ENCODE assay signal across 22 mouse cellular contexts in genomic region chr1:180220791-180221542, GRCm38 (mm10). TPM values are rescaled to one million over a fixed set of nuclear protein-coding genes. Genes with fewer than 3 reads are reported as not detected.
DNase-seq lines count a peak whose midpoint lies in the region; ATAC-seq lines count a peak whose summit lies in the region.
"Had no signal": no experiment of that assay in that cellular context is flagged by ENCODE, and none has a peak within 500 bp of the region (broad histone marks: within the 10 kb centered on the region; RNA-seq: fewer than 3 reads in every experiment).

No protein-coding gene starts in this region.

- H3K27me3 ChIP-seq in megakaryocyte, embryonic 14.5 days (replicated peaks): peaks cover 2% of the 10 kb centered on the region
- H3K27me3 ChIP-seq: embryonic facial prominence, embryonic 12.5 days; embryonic facial prominence, embryonic 15.5 days; hindbrain, embryonic 12.5 days; hindbrain, embryonic 15.5 days had no signal

- H3K4me3 ChIP-seq in megakaryocyte, embryonic 14.5 days (replicated peaks): peak overlapping the region; percentile 38
- H3K4me3 ChIP-seq: embryonic facial prominence, embryonic 12.5 days; embryonic facial prominence, embryonic 15.5 days; hindbrain, embryonic 12.5 days; hindbrain, embryonic 15.5 days had no signal

- ATAC-seq in megakaryocyte, adult 5-6 weeks (ENCODE audit: poor library complexity, severe bottlenecking): no peak
- ATAC-seq: activated CD4-positive, CD25-positive, alpha-beta regulatory T cell, adult 4 months; CD4-positive, CD25-positive, alpha-beta regulatory T cell, adult 4 months; forebrain, embryonic 14.5 days; forebrain, postnatal 0 days; intestine, postnatal 0 days had no signal

- H3K4me1 ChIP-seq in megakaryocyte, embryonic 14.5 days: peaks cover 75% of the 10 kb centered on the region

- peak; percentile 37 for DNase-seq in adrenal gland, postnatal 14 days
- DNase-seq in adrenal gland, postnatal 25 days: no peak
- DNase-seq in gastrocnemius, postnatal 14 days: peak; percentile 19
- no peak for DNase-seq in gastrocnemius, postnatal 36 days
- peak; percentile 36 for DNase-seq in skeletal muscle tissue, adult 2 months (ENCODE audit: low read depth, low spot score)
- DNase-seq in layer of hippocampus, adult 9-11 months: no peak
- DNase-seq: cerebellum, adult 18-20 months; cerebellum, adult 9-10 months; cerebellum, postnatal 14 days; forebrain, postnatal 0 days; gastrocnemius, postnatal 25 days; heart, adult 11 months had no signal

- H3K36me3 ChIP-seq in megakaryocyte, embryonic 14.5 days (replicated peaks; ENCODE audit: low read length): peaks cover 12% of the 10 kb centered on the region
- H3K36me3 ChIP-seq: embryonic facial prominence, embryonic 12.5 days; embryonic facial prominence, embryonic 15.5 days; hindbrain, embryonic 12.5 days; hindbrain, embryonic 15.5 days had no signal

- no peaks in the 10 kb centered on the region for H3K9me3 ChIP-seq in megakaryocyte, embryonic 14.5 days
- H3K9me3 ChIP-seq: embryonic facial prominence, embryonic 12.5 days; embryonic facial prominence, embryonic 15.5 days; hindbrain, embryonic 12.5 days; hindbrain, embryonic 15.5 days had no signal

- intact Hi-C loops in gastrocnemius, postnatal 14 days (cut with DNase I; ENCODE audit: low total_unique reads): no loop called here
- intact Hi-C loops in gastrocnemius, postnatal 36 days (cut with DNase I): no loop called here

RNA-seq across cellular contexts. Expression of gene Coq8a, which starts 21.6 kb away (rescaled TPM):
- total RNA-seq in adrenal gland, postnatal 14 days (2021): 830 and 1,043 TPM in 2 replicates
- total RNA-seq in adrenal gland, postnatal 25 days (2021): 196 and 358 TPM in 2 replicates
- 100 to 1,000 TPM; 498 to 743 TPM for total RNA-seq in gastrocnemius, postnatal 14 days (2021)
- 1,000 to 10,000 TPM in 1 of 2 experiments, 100 to 1,000 TPM in 1; 793 to 1,026 TPM for total RNA-seq in gastrocnemius, postnatal 36 days (2021)
- polyA plus RNA-seq in megakaryocyte, embryonic 14.5 days (2012; ENCODE audit: insufficient read depth, low replicate concordance): 3.1 and 3.4 TPM in 2 replicates
- 1.5 and 2.4 TPM in 2 replicates for total RNA-seq in megakaryocyte, adult 5-6 weeks (2015)
- 0.84 and 2.4 TPM in 2 replicates for total RNA-seq in megakaryocyte, adult 5-6 weeks (2017)

RNA-seq across cellular contexts. Expression of gene Psen2, which starts 42.3 kb away (rescaled TPM):
- 26.6 and 30.4 TPM in 2 replicates for total RNA-seq in adrenal gland, postnatal 14 days (2021)
- 31.0 and 35.5 TPM in 2 replicates for total RNA-seq in adrenal gland, postnatal 25 days (2021)
- 10 to 100 TPM in 1 of 2 experiments, 1 to 10 TPM in 1; 10.0 to 10.3 TPM for total RNA-seq in gastrocnemius, postnatal 14 days (2021)
- total RNA-seq in gastrocnemius, postnatal 36 days (2021): 1 to 10 TPM; 7.9 to 8.0 TPM
- polyA plus RNA-seq in megakaryocyte, embryonic 14.5 days (2012; ENCODE audit: insufficient read depth, low replicate concordance): 36.6 and 38.6 TPM in 2 replicates
- total RNA-seq in megakaryocyte, adult 5-6 weeks (2015): 14.0 and 17.3 TPM in 2 replicates
- 13.6 and 18.9 TPM in 2 replicates for total RNA-seq in megakaryocyte, adult 5-6 weeks (2017)

Comparison
In these comparisons a context has a peak if more than half of its experiments do, and no peak if none do; other contexts are left out.
1. DNase-seq: peak in adrenal gland, postnatal 14 days (single experiment), gastrocnemius, postnatal 14 days (single experiment) and skeletal muscle tissue, adult 2 months (single experiment); none in adrenal gland, postnatal 25 days (single experiment), gastrocnemius, postnatal 36 days (0 of 2) and layer of hippocampus, adult 9-11 months (single experiment).
2. RNA of gene Coq8a, which starts 21.6 kb away (total RNA-seq): 793 to 1,026 TPM in gastrocnemius, postnatal 36 days, 830 to 1,043 TPM in adrenal gland, postnatal 14 days, 498 to 743 TPM in gastrocnemius, postnatal 14 days and 196 to 358 TPM in adrenal gland, postnatal 25 days; 0.84 to 2.4 TPM in megakaryocyte, adult 5-6 weeks; every median in the first group is over 10 times any median in the second.